27 mouse cellular contexts compared by ENCODE assay signal in genomic region chr11:62088651-62089050, GRCm38 (mm10).
"Had no signal": no experiment of that assay in that cellular context is flagged by ENCODE, and none has a peak within 500 bp of the region (broad histone marks: within the 10 kb centered on the region; RNA-seq: fewer than 3 reads in every experiment).

No protein-coding gene starts in this region.

- DNase-seq: gastrocnemius, adult 2 months; gastrocnemius, postnatal 10 days; gastrocnemius, postnatal 25 days; heart, adult 18-20 months; heart, postnatal 10 days; heart, postnatal 4 days; kidney, adult 18-20 months; kidney, adult 8-10 months; kidney, postnatal 10 days; kidney, postnatal 25 days; kidney, postnatal 4 days; liver; liver, embryonic 13.5 days had no signal

- H3K9ac ChIP-seq: heart, embryonic 12.5 days; hindbrain, embryonic 12.5 days; hindbrain, embryonic 14.5 days; intestine, embryonic 15.5 days; limb, embryonic 12.5 days; liver, embryonic 13.5 days had no signal

- H3K27ac ChIP-seq: gastrocnemius, adult 2 months; heart, embryonic 10.5 days; hindbrain, embryonic 10.5 days; hindbrain, embryonic 12.5 days; hindbrain, embryonic 14.5 days; intestine, embryonic 15.5 days; layer of hippocampus, adult 2 months; left cerebral cortex, adult 2 months; limb, embryonic 10.5 days; limb, embryonic 12.5 days; liver, embryonic 13.5 days had no signal

- H3K4me1 ChIP-seq: hindbrain, embryonic 12.5 days; intestine, embryonic 15.5 days had no signal

- H3K4me3 ChIP-seq: gastrocnemius, adult 2 months; heart, embryonic 10.5 days; heart, embryonic 12.5 days; hindbrain, embryonic 10.5 days; hindbrain, embryonic 12.5 days; intestine, embryonic 15.5 days; layer of hippocampus, adult 2 months; left cerebral cortex, adult 2 months; limb, embryonic 10.5 days; limb, embryonic 12.5 days; liver, embryonic 13.5 days had no signal

- H3K27me3 ChIP-seq: heart, embryonic 12.5 days; hindbrain, embryonic 12.5 days; intestine, embryonic 15.5 days; limb, embryonic 12.5 days; liver, embryonic 13.5 days had no signal

- ATAC-seq: hindbrain, embryonic 16.5 days; inflammation-experienced regulatory T-cells, adult 6 months; intestine, embryonic 15.5 days; intestine, postnatal 0 days had no signal

- H3K4me2 ChIP-seq: heart, embryonic 12.5 days; hindbrain, embryonic 12.5 days; hindbrain, embryonic 14.5 days; intestine, embryonic 15.5 days; limb, embryonic 12.5 days; liver, embryonic 11.5 days; liver, embryonic 13.5 days had no signal

- H3K9me3 ChIP-seq: heart, embryonic 10.5 days; heart, embryonic 12.5 days; hindbrain, embryonic 10.5 days; hindbrain, embryonic 12.5 days; intestine, embryonic 15.5 days; limb, embryonic 10.5 days; limb, embryonic 12.5 days; liver, embryonic 13.5 days had no signal

- H3K36me3 ChIP-seq: heart, embryonic 10.5 days; heart, embryonic 12.5 days; hindbrain, embryonic 12.5 days; intestine, embryonic 15.5 days; limb, embryonic 10.5 days; limb, embryonic 12.5 days had no signal
